Mouse (Mus musculus): Measurements from ENCODE around the gene Camta1. TPM values are rescaled to one million over a fixed set of nuclear protein-coding genes. Genes with fewer than 3 reads are reported as not detected.

The Camta1 gene
- total RNA-seq (2021), result 40.1 and 45.4 TPM in 2 replicates
- long read RNA-seq, experiment 1, transcript Camta1-212 (4 exons, 2,198 nt), result major isoform, 37 of 54 reads
- long read RNA-seq, experiment 1, transcript Camta1-206 (3 exons, 506 nt), result minor isoform, 6 of 54 reads
- long read RNA-seq, experiment 1, partial matches to known transcripts, result 2 of 54 reads
- long read RNA-seq, experiment 1, other reads (novel, unspliced or antisense), result 9 of 54 reads
- long read RNA-seq, experiment 2, transcript Camta1-212 (4 exons, 2,198 nt), result major isoform, 34 of 42 reads
- long read RNA-seq, experiment 2, partial matches to known transcripts, result 2 of 42 reads
- long read RNA-seq, experiment 2, other reads (novel, unspliced or antisense), result 2 of 42 reads

- peak; percentile 99 for DNase-seq
Measured at GRCm38 (mm10) chr4:151861806-151862739, at the start of gene Camta1. Camta1 (minus strand) TSS chr4:151861876.

GRCm38 (mm10) chr4:151908809-151909208 is 47.1 kb upstream of the Camta1 start:
- DNase-seq, result no peak

DNA sequence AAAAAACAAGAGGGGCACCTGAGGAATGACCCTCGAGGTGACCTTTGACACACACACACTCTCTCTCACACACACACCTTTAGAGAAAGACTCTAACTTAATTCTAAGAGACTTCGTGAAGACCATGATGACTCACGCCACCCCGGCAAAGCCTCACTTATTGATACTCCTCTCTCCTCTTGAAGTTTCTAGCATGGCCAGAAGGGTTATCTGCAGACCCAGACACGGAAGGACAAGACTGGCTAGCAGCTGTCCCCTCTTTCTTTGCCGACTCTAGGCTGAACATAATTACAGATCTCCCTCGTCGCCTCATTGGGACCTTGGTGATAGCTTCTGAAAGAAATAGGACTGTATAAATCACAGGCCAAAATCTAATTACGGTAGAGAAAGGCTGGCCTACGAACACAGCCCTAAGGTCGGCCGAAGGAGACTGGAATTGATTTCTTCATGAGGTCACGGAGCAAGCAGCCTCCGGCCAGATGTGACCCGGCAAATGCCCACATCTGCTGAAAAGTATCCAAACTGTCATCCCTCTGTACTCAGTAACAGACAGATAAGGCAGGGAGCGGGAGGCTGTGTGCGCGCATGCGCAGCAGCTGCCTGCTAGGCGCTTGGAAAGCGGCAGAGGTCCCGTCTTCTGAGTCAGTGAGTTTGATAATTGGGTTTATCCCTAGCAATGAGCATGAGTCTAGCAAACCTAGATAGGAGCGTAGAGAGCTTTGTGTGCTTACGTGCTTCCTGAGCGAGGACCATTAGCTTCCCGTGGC is 46.1 kb upstream of the Camta1 start:
- peak; percentile 31 for DNase-seq

DNA sequence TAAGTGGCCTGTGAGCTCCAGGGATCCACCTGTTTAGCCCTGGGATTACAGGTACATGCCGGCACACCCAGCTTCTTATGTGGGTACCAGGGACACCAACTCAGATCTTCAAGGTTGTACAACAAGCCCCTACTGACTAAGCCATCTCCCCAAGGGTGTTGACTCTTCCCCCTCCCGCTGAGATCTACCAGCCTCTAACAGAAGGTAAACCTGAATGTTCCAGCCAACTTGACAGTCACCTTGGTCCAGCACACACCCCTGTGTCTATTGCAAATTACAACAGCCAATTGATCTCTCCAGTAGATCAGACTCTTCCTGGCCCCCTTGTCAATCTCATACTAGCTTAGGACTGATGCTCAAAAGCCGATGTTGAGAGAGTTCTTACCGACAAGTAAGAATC is 43.9 kb upstream of the Camta1 start:
- DNase-seq, result no peak

DNA sequence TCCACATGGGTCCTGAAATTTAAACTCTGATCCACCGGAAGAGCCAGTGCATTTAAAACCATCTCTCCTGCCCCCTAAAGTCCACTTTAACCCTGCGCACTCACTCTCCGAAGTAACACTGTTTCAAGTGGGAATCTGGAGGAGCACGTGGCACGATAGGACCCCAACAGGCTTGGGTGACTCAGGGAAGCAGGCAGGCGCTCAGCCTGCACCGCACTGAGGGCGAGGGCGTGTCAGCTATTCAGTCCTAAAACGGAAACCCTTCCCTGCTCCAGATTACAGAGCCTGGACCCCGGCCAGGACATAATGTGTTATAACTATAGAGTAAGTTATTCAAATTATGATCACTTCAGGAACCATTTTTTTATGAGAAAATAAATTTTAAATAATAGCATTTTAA is 42.4 kb upstream of the Camta1 start:
- DNase-seq, result peak; percentile 52

DNA sequence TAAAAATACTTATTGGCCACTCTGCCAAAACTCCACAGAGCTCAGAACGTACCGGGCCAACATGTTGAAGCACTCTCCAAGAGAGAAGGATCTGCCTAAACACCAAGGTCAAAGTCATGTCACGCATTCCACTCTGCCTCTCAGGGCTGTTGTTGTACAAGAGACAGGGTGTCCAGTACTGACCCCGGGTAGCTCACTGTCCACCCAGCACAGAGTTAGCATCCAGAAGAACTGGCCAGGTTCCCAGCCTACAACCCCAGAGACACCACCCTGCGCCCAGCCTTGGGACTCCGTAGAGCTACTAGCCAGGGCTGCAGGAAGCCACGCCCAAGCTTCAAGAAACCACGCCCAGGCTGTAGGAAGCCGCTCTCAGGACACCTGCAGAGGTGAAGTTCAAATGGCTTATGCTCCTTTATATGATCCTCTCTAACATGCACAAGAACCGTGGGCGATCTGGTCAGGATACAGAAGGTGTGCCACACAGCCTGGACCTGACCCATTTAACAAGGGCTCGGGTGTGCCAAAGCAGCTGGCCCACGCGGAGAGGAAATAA is 41.1 kb upstream of the Camta1 start:
- DNase-seq, result peak; percentile 88

DNA sequence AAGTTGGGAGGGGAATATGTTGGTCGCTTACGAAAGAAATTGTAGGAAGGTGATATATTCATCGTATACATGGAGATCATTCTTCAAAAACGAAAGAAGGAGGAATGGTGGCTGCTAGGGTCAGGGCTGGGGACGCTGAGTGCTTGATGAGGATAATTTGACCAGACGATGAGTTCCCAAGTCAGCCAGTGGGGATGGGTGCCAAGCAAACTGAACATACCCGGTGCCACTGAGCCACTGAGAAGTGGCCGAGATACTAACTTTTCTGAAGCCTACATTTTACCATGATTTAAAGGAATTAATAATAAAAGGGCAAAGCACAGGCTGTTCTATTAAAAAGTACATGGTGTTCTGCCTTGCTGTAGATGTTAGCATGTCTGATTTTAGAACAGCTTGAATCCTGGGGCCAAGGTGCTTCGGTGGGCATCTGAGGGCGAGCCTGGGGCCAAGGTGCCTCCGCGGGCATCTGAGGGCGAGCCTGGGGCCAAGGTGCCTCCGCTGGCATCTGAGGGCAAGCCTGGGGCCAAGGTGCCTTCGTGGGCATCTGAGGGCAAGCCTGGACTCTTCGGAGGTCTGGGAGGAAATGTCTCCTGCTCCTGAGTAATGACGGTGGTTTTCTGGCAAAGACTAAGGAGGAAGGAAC is 40.5 kb upstream of the Camta1 start:
- peak; percentile 28 for DNase-seq

- DNase-seq, result peak; percentile 47
Measured at GRCm38 (mm10) chr4:151901422-151901821, 39.7 kb upstream of the Camta1 start.

GRCm38 (mm10) chr4:151900735-151901134 is 39.1 kb upstream of the Camta1 start:
- DNase-seq, result no peak

DNA sequence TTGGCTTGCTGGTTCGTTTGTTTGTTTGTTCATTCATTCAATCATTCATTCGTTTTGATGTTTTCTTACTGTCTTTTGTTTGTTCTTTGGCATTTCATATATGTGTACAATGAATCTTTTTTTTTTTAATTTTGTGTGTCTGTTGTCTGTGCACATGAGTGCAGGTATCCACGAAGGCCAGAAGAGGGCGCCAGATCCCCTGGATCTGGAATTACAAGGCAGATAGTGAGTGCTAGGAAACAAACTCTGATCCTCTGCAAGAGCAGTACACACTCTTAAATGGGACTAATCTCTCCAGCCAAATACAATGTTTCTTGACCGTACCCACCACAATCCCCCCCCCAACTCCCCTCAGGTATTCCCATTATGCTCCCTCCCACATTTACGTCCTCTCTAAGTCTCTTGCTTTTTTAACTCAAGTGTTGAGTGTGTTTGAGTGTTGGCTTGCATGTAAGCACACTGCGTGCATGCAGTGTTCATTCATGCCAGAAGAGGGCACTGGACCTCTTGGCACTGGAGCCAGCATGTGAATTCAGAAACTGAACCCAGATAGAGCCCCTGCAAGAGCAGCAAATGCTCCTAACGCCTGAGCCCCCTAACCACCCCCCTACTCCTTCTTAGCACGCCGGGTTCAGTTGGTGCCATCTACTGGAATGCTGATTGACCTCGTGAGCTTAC is 38.2 kb upstream of the Camta1 start:
- DNase-seq, result no peak

DNA sequence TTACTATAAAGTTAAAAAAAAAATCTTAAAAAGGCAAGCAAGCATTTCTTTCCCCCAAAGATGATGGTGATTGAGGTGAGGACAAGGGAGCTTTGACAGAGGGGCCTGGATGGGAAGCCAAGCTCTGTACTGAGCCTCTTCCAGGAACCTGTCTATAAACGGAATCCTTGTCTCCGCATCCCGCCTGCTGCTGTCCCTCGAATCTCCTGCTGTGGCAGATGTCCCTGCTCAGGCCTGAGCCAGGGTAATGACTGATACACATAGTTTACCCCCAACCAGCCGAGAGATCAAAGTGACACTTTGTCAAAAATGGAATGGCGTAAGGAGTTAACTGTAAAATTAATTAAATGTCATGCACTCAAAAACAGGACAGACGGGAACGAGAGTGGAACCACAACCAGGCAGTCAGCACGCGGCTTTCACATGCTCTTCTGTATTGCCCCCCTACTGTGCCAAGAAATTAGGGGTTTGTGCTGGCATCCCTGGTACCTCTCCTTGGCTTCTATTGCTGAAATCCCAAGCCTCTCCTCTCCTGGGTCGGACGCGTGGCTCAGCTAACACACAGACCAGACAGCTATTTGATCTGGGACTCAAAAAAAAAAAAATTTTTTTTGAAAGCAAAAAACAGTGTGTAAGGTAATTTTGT is 37.0 kb upstream of the Camta1 start:
- no peak for DNase-seq

GRCm38 (mm10) chr4:151897069-151897617 is 35.5 kb upstream of the Camta1 start:
- DNase-seq, result no peak

DNA sequence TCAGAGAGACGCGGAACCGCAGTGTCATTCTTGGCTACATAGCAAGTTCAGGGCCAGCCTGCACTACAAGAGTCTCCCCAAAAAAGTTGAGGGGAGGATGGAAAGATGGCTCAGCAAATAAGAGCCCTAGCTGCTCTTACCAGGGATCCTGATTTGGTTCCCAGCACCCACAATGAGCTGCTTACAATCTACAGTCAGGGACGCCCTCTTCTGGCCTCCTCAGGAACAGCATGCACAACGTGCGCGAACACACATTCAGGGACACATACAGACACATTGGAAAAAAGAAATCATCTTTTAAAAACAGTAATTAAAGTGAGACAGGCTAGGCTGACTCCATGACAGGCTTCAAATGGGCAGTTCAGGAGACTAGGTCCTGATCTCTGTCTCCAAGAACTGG is 33.9 kb upstream of the Camta1 start:
- no peak for DNase-seq

DNA sequence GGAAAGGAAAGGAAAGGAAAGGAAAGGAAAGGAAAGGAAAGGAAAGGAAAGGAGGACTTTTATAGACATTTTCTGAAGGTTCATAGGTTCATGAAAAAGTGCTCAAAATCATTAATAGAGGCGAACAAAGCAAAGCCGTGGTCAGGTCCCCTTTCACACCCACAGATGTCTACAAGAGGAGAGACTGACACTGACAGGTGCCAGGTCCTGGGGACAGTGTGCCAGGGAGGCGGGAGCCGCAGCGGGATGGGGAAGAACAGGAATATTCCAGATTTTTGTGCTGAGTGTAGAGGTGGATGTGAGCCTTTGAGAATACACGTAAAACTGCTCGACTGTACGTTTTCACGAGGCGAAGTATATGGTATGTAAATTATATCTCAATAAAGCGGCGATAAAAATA is 33.2 kb upstream of the Camta1 start:
- DNase-seq, result no peak

GRCm38 (mm10) chr4:151893241-151893640 is 31.6 kb upstream of the Camta1 start:
- peak; percentile 19 for DNase-seq

DNA sequence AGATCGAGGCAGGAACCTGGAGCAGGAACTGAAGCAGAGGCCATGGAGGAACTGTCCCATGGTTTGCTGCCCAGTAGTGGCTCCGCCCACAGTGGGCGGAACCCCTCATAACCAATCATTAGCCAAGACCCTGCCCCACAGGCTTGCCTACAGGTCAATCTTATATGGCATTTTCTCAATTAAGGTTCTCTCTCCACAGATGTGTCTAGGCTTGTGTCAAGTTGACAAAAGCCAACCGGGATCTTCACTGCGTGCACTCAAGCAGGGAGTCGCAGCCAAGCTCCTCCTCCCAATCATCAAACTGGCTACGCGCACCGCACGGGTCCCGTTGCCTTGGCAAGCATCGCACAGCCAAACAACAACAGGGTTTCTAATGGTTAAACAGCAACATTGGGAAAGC is 19.9 kb upstream of the Camta1 start:
- no peak for DNase-seq

GRCm38 (mm10) chr4:151880044-151880690 is 18.5 kb upstream of the Camta1 start:
- DNase-seq, result no peak

- DNase-seq, result no peak
Measured at GRCm38 (mm10) chr4:151876400-151876799, 14.7 kb upstream of the Camta1 start.

DNA sequence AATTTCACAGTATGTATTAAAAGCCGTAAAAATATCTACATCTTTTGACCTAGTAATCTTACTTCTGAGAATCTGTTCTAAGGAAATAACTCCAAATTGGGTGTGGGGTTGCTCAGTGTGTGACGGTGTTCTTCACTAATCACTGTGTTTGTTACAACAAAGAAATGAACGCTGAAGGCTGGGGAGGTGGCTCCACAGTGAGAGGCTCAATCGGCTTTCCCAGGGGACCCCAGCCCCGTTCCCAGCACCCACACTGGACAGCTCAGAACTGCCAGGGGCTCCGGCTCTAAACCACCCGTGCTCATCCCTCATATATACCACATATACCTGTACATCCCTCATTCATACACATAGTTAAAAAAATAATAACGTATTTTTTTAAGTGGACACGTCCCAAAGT is 1.8 kb upstream of the Camta1 start:
- DNase-seq, result no peak

GRCm38 (mm10) chr4:151861471-151861805 is 238 bp downstream of the Camta1 start:
- DNase-seq, result no peak

All from adrenal gland, postnatal 14 days (tissue).